Mouse (Mus musculus) central nervous system, embryonic 18 days (tissue): ENCODE measurements around the gene Tmem252. TPM values are rescaled to one million over a fixed set of nuclear protein-coding genes. Genes with fewer than 3 reads are reported as not detected.

ENCODE experiments used
- polyA plus RNA-seq: library from polyadenylated mRNA; depleted of rRNA; stranded (reverse); fragments of >200 nt; gene quantifications from 2 replicates; pipeline ENCODE4 v1.2.3, GENCODE M21; 2012; rRNA removed

Gene Tmem252
- polyA plus RNA-seq, result 1.4 and 1.5 TPM in 2 replicates

GRCm38 (mm10) chr19:24673762-24674161 lies at the start of gene Tmem252:
Gene Tmem252, plus strand, starts transcription at chr19:24674008.

Other genes with a start within 250 kb of the Tmem252 start
- gene Fam122a, start 196.7 kb upstream of the Tmem252 start, polyA plus RNA-seq, result 27.0 and 30.2 TPM in 2 replicates
- gene Pip5k1b, start 118.1 kb upstream of the Tmem252 start, polyA plus RNA-seq, result 1.6 and 2.3 TPM in 2 replicates
- gene Pgm5, start 187.8 kb downstream of the Tmem252 start, polyA plus RNA-seq, result 2.5 and 4.3 TPM in 2 replicates
- gene Gm10053, start 201.7 kb downstream of the Tmem252 start, polyA plus RNA-seq, result 52.5 and 69.8 TPM in 2 replicates
- 0.17 and 0.21 TPM in 2 replicates for gene Foxd4, start 227.2 kb downstream of the Tmem252 start, polyA plus RNA-seq